Mouse (Mus musculus) liver, adult 2 months (tissue): Measurements from ENCODE around the gene Thbd.

ENCODE experiments used
- CTCF ChIP-seq: fragments of 200-500 bp; IDR thresholded peaks from 2 replicates; pipeline ENCODE4 v1.5.1; 2011; ENCODE audit warnings: low read depth, low read length, control low read depth
- POLR2A ChIP-seq: fragments of 200-500 bp; IDR thresholded peaks from 2 replicates; pipeline ENCODE4 v1.6.1; 2011; ENCODE audit warnings: low read length, control low read depth; ENCODE audit not compliant: insufficient read depth; ENCODE audit errors: extremely low read depth

DNA sequence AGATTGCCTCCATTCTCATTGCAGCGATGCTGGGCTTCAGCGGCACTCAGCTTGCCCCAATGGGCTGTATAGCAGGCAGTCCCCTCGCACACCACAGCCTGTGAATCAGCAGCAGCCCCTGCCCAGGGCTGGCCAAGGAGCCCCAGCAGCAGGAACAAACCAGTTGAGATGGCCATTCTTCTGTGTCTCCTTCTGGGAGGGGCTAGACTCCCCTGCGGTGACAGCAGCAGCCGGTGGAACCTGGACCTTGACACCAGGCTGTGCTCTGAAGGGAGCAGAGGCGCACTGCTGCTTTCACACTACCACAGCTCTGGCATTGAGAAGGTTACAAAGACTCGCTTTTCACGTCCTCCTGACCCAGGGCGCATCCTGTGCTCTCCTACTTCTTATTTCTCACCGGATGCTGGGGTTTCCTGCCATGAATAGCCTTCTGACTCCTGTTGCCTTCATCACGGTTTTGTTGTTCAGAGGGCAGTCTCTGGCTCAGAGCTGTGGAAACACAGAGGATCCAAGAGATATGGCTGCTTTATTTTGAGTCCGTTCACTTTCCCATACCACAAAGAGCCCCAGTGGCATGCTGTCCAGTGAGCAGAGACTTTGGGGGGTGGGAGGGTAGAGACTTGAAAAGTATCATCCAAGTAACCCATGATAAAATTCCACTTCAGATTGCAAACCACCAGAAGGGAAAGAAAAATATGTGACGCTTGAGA is 35.4 kb upstream of the Thbd start, which contains the start of gene Cd93:
- TF ChIP-seq CTCF, result no peak
- TF ChIP-seq POLR2A, result no peak
